Mouse (Mus musculus) liver, embryonic 13.5 days (tissue): ENCODE results near the gene Casp3. TPM values are rescaled to one million over a fixed set of nuclear protein-coding genes. Genes with fewer than 3 reads are reported as not detected.

ENCODE experiments used
- ATAC-seq: fragments of 200-750 bp; cut with Nextera tagmentation; 2 replicates; pipeline ENCODE4 v1.8.0; 2017; ENCODE audit warnings: low read depth, mild to moderate bottlenecking, moderate number of reproducible peaks, moderate library complexity
- DNase-seq: peaks from one replicate; pipeline ENCODE4 v3.0.0; 2022
- H3K27ac ChIP-seq: fragments of 300-500 bp; sonication (generic); 2 replicates; pipeline ENCODE4 v1.5.1; 2015; ENCODE audit warnings: moderate library complexity, mild to moderate bottlenecking, inconsistent platforms
- H3K27me3 ChIP-seq: fragments of 300-500 bp; sonication (generic); 2 replicates; pipeline ENCODE4 v1.6.1; 2015; ENCODE audit warnings: mild to moderate bottlenecking, inconsistent platforms
- H3K36me3 ChIP-seq: fragments of 300-500 bp; sonication (generic); 2 replicates; pipeline ENCODE4 v1.6.1; 2015; ENCODE audit warnings: mild to moderate bottlenecking, inconsistent platforms
- H3K4me1 ChIP-seq: fragments of 300-500 bp; sonication (generic); replicated peaks from 2 replicates; pipeline ENCODE4 v1.6.1; 2015; ENCODE audit warnings: inconsistent platforms
- H3K4me2 ChIP-seq: fragments of 300-500 bp; sonication (generic); 2 replicates; pipeline ENCODE4 v1.6.1; 2015; ENCODE audit warnings: inconsistent platforms, mild to moderate bottlenecking, moderate library complexity
- H3K4me3 ChIP-seq: fragments of 300-500 bp; sonication (generic); replicated peaks from 2 replicates; pipeline ENCODE4 v1.5.1; 2015; ENCODE audit warnings: mild to moderate bottlenecking, inconsistent platforms
- H3K9ac ChIP-seq: fragments of 300-500 bp; sonication (generic); 2 replicates; pipeline ENCODE4 v1.6.1; 2015; ENCODE audit warnings: mild to moderate bottlenecking, inconsistent platforms
- H3K9me3 ChIP-seq: fragments of 300-500 bp; sonication (generic); replicated peaks from 2 replicates; pipeline ENCODE4 v1.6.1; 2016; ENCODE audit warnings: inconsistent platforms
- WGBS: fragments of 180-500 bp; shearing (Covaris S2); methylation state at CpG from one replicate; pipeline ENCODE4 v1.1.7; 2015; ENCODE audit not compliant: insufficient replicate concordance; 5-methylcytosine and 5-hydroxymethylcytosine counted together
- polyA plus RNA-seq: library from polyadenylated mRNA; unstranded; fragments of >200 nt; fragmentation: Nextera tagmentation; extraction: Ambion mirVana; gene quantifications from 2 replicates; pipeline ENCODE4 v1.2.1, GENCODE M21; 2015

The Casp3 gene
- polyA plus RNA-seq, 1 experiment from 2014 or later, result 78.4 TPM

GRCm38 (mm10) chr8:46611557-46611956 is 5.5 kb upstream of the Casp3 start:
- H3K4me2 ChIP-seq, result no peak overlapping the region
- no peaks in the 10 kb centered on the region for H3K9me3 ChIP-seq
- no peaks in the 10 kb centered on the region for H3K27me3 ChIP-seq
- peaks cover 29% of the 10 kb centered on the region for H3K4me1 ChIP-seq
- WGBS, result 70% methylated on average over 8 of the region's 8 CpGs
- no peak overlapping the region for H3K9ac ChIP-seq
- no peak overlapping the region for H3K4me3 ChIP-seq
- no peak overlapping the region for H3K27ac ChIP-seq
- no peak for DNase-seq
- ATAC-seq, result no peak
- H3K36me3 ChIP-seq, result peaks cover 27% of the 10 kb centered on the region

GRCm38 (mm10) chr8:46612913-46613312 is 4.2 kb upstream of the Casp3 start:
- DNase-seq, result no peak
- peaks cover 28% of the 10 kb centered on the region for H3K4me1 ChIP-seq
- H3K9ac ChIP-seq, result no peak overlapping the region
- H3K9me3 ChIP-seq, result no peaks in the 10 kb centered on the region
- H3K4me3 ChIP-seq, result no peak overlapping the region
- no peak overlapping the region for H3K27ac ChIP-seq
- WGBS, result 85% methylated on average over 4 of the region's 4 CpGs
- ATAC-seq, result no peak
- no peak overlapping the region for H3K4me2 ChIP-seq
- peaks cover 19% of the 10 kb centered on the region for H3K36me3 ChIP-seq
- H3K27me3 ChIP-seq, result no peaks in the 10 kb centered on the region

GRCm38 (mm10) chr8:46613377-46613776 is 3.7 kb upstream of the Casp3 start:
- 83% methylated on average over 4 of the region's 4 CpGs for WGBS
- Histone ChIP-seq H3K4me2 (no peak overlapping the region), H3K27ac (no peak overlapping the region), H3K27me3 (no peaks in the 10 kb centered on the region), H3K4me1 (peaks cover 33% of the 10 kb centered on the region), H3K4me3 (no peak overlapping the region), H3K9me3 (no peaks in the 10 kb centered on the region), H3K9ac (no peak overlapping the region), H3K36me3 (peaks cover 19% of the 10 kb centered on the region)
- no peak for DNase-seq
- ATAC-seq, result no peak

DNA sequence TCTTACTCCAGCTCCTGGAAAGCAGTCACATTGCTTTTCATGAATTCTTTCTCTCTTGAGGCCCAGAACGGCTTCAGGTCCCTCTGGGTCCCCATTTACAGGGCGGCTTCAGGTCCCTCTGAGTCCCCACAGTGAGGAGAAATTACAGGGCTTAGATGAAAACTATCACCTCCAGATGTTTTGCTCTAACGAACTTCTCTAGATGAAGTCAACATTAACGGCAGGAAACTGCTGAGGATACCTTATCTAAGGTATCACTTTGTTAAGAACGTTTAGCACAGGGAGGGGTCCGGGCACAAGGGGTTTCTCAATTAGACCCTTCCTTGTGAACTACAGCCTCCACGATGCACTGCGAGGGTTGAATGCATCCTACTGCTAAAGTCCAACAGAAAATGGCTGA is 1.2 kb upstream of the Casp3 start:
- peak overlapping the region; percentile 83 for H3K4me3 ChIP-seq
- peak overlapping the region; percentile 83 for H3K27ac ChIP-seq
- 17% methylated on average over 8 of the region's 8 CpGs for WGBS
- H3K4me1 ChIP-seq, result peaks cover 53% of the 10 kb centered on the region
- DNase-seq, result no peak
- no peaks in the 10 kb centered on the region for H3K27me3 ChIP-seq
- H3K9me3 ChIP-seq, result no peaks in the 10 kb centered on the region
- peak overlapping the region; percentile 96 for H3K4me2 ChIP-seq
- H3K9ac ChIP-seq, result peak overlapping the region; percentile 75
- ATAC-seq, result no peak
- H3K36me3 ChIP-seq, result peaks cover 9% of the 10 kb centered on the region

DNA sequence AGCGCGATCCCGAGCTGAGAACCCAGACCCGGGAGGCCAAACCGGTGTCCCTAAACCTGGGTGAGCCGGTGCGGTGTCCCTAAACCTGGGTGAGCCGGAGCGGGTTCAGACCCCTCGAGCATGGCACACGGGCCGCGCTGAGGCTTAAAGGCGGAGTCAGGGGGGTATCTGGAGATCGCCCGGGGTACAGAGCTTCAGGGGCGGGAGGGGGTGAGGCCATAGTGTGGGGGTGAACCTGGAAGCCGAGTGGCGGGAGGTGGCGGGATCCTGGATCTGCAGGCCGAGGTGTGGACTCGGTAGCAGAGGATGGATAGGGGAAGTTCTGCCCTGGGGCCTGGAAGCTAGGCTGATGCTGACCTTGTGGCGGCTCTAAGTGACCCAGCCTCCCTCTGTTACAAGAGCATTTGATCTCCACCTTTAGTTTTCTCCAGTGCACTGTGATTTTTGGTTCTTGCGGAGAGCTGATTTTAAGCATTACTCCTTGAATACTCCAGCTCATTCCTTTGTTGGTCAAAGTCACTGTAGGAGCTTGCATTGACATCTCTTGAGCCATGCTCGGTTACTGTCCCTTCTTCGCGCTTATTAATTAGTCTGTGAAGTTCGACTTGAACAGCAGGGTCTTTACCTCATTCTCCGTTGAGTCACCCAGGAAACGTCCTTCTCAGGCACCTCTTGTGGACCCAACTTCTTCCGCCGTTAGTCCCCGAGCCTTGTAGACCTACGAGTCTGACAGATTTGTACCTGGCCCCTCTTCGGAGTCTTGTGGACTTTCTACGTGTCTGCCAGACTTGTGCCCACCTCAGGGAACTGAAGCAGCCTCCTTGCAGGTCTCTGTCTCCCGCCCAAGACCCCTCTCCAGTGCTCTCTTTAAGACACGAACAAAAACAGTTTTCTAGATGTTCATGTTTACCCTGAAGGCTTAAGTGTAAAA is 864 bp downstream of the Casp3 start:
- Histone ChIP-seq H3K9ac (peak overlapping the region; percentile 88), H3K4me2 (peak overlapping the region; percentile 96), H3K27ac (peak overlapping the region; percentile 90), H3K4me1 (peaks cover 59% of the 10 kb centered on the region), H3K4me3 (peak overlapping the region; percentile 83), H3K36me3 (no peaks in the 10 kb centered on the region), H3K9me3 (no peaks in the 10 kb centered on the region), H3K27me3 (no peaks in the 10 kb centered on the region)
- 0% methylated on average over 38 of the region's 38 CpGs for WGBS
- ATAC-seq (peak; percentile 56), DNase-seq (peak; percentile 57)

DNA sequence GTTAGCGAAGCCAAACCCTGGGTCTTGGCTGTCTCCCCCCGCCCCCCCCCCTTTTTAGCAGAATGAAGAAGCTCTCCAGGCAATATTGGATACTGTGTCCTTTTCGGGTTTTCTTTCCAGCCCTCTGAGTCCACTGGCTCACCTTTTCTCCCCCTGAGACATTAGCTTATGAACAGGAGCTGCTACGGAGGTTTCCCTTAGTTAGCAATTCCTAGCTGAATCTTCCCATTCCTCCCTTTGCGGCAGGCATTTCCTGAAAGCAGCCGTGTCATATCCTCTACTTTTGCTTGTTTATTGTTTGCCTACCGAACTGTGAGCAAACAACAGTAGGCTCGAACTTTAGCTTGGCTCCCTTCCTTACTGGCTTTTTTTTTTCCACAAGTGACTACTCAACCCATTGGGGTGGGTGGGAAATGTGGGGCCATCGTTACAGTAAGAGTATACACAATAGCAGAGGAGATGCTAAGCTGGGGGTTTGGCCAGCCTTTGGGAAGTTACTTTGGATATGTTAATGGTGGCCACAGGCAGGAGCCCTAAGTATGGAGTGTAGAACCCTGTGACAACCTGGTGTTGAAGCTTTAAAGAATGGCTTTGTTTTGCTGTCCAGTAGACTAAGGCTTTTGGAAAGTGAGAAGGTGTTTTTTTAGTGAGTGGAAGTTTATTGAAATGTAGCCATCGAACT is 1.7 kb downstream of the Casp3 start:
- ATAC-seq (no peak), DNase-seq (no peak)
- no peaks in the 10 kb centered on the region for H3K36me3 ChIP-seq
- H3K4me3 ChIP-seq, result peak overlapping the region; percentile 83
- H3K9ac ChIP-seq, result peak overlapping the region; percentile 88
- H3K4me1 ChIP-seq, result peaks cover 54% of the 10 kb centered on the region
- H3K27me3 ChIP-seq, result no peaks in the 10 kb centered on the region
- H3K9me3 ChIP-seq, result no peaks in the 10 kb centered on the region
- H3K27ac ChIP-seq, result peak overlapping the region; percentile 90; the same call in 1 of the 2 replicates
- peak overlapping the region; percentile 96 for H3K4me2 ChIP-seq
- WGBS, result 7% methylated on average over 10 of the region's 10 CpGs

- DNase-seq (no peak), ATAC-seq (no peak)
- Histone ChIP-seq H3K27me3 (no peaks in the 10 kb centered on the region), H3K4me1 (peaks cover 67% of the 10 kb centered on the region), H3K9ac (no peak overlapping the region), H3K4me2 (no peak overlapping the region), H3K27ac (no peak overlapping the region), H3K4me3 (no peak overlapping the region), H3K36me3 (no peaks in the 10 kb centered on the region), H3K9me3 (no peaks in the 10 kb centered on the region)
- WGBS, result 83% methylated on average over 9 of the region's 9 CpGs
These were observed 5.6 kb downstream of the Casp3 start for GRCm38 (mm10) chr8:46622446-46623270.

GRCm38 (mm10) chr8:46625166-46625565 is 8.1 kb downstream of the Casp3 start:
- Histone ChIP-seq H3K36me3 (peaks cover 6% of the 10 kb centered on the region), H3K9ac (no peak overlapping the region), H3K27me3 (no peaks in the 10 kb centered on the region), H3K27ac (no peak overlapping the region), H3K9me3 (no peaks in the 10 kb centered on the region), H3K4me1 (peaks cover 52% of the 10 kb centered on the region), H3K4me3 (no peak overlapping the region), H3K4me2 (no peak overlapping the region)
- WGBS, result 26% methylated on average over 1 of the region's 1 CpGs
- DNase-seq (no peak), ATAC-seq (no peak)

GRCm38 (mm10) chr8:46626642-46627041 is 9.6 kb downstream of the Casp3 start:
- Histone ChIP-seq H3K4me1 (peaks cover 49% of the 10 kb centered on the region), H3K9me3 (no peaks in the 10 kb centered on the region), H3K27ac (no peak overlapping the region)

DNA sequence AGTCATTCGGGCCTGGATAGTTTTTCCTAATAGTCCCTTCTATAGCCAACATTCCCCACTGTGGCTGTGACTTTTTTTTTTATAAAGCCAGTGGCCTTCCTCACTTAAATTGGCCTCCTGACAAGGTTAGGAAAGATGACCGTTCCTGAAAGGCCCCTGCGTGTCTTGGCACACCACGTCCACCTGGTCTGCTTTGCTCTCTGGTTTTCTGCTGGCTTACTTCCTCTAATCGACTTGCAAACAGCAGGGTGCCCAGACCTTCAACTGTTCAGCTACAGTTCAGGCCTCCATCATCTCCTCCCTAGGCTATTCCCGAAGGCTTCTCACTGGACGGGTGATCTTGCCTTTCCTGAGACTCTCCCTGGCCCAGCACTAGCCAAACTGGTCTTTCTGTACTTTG is 10.8 kb downstream of the Casp3 start:
- ATAC-seq (no peak), DNase-seq (no peak)
- no peak overlapping the region for H3K4me3 ChIP-seq
- H3K9ac ChIP-seq, result no peak overlapping the region
- H3K36me3 ChIP-seq, result peaks cover 23% of the 10 kb centered on the region
- no peak overlapping the region for H3K4me2 ChIP-seq
- no peaks in the 10 kb centered on the region for H3K9me3 ChIP-seq
- WGBS, result 58% methylated on average over 7 of the region's 7 CpGs
- H3K4me1 ChIP-seq, result peaks cover 43% of the 10 kb centered on the region
- H3K27me3 ChIP-seq, result no peaks in the 10 kb centered on the region
- no peak overlapping the region for H3K27ac ChIP-seq

More at GRCm38 (mm10) chr8:46626642-46627041, 9.6 kb downstream of the Casp3 start:
- WGBS, result 85% methylated on average over 5 of the region's 5 CpGs
- DNase-seq (no peak), ATAC-seq (no peak)
- Histone ChIP-seq H3K4me2 (no peak overlapping the region), H3K9ac (no peak overlapping the region), H3K27me3 (no peaks in the 10 kb centered on the region), H3K4me3 (no peak overlapping the region), H3K36me3 (peaks cover 17% of the 10 kb centered on the region)

GRCm38 (mm10) chr8:46628645-46629044 is 11.6 kb downstream of the Casp3 start:
- no peak for ATAC-seq
- H3K27me3 ChIP-seq, result no peaks in the 10 kb centered on the region
- no peaks in the 10 kb centered on the region for H3K9me3 ChIP-seq
- H3K9ac ChIP-seq, result no peak overlapping the region
- DNase-seq, result no peak
- WGBS, result 77% methylated on average over 1 of the region's 1 CpGs
- H3K4me3 ChIP-seq, result no peak overlapping the region
- H3K36me3 ChIP-seq, result peaks cover 30% of the 10 kb centered on the region
- peaks cover 42% of the 10 kb centered on the region for H3K4me1 ChIP-seq
- no peak overlapping the region for H3K4me2 ChIP-seq
- no peak overlapping the region for H3K27ac ChIP-seq
